Mouse (Mus musculus): ENCODE data around the gene Tom1. TPM values are rescaled to one million over a fixed set of nuclear protein-coding genes. Genes with fewer than 3 reads are reported as not detected.
A peak's percentile ranks its signal among the peaks of the same experiment; 100 is the strongest.

Gene Tom1
- total RNA-seq (2021), result 10 to 100 TPM; 26.1 to 31.0 TPM
- long read RNA-seq, experiment 1, transcript Tom1-202 (15 exons, 2,267 nt), result major isoform, 11 of 25 reads
- long read RNA-seq, experiment 1, partial matches to known transcripts, result 3 of 25 reads
- long read RNA-seq, experiment 1, other reads (novel, unspliced or antisense), result 11 of 25 reads
- long read RNA-seq, experiment 2, transcript Tom1-202 (15 exons, 2,267 nt), result major isoform, 30 of 50 reads
- long read RNA-seq, experiment 2, partial matches to known transcripts, result 5 of 50 reads
- long read RNA-seq, experiment 2, other reads (novel, unspliced or antisense), result 15 of 50 reads

DNA sequence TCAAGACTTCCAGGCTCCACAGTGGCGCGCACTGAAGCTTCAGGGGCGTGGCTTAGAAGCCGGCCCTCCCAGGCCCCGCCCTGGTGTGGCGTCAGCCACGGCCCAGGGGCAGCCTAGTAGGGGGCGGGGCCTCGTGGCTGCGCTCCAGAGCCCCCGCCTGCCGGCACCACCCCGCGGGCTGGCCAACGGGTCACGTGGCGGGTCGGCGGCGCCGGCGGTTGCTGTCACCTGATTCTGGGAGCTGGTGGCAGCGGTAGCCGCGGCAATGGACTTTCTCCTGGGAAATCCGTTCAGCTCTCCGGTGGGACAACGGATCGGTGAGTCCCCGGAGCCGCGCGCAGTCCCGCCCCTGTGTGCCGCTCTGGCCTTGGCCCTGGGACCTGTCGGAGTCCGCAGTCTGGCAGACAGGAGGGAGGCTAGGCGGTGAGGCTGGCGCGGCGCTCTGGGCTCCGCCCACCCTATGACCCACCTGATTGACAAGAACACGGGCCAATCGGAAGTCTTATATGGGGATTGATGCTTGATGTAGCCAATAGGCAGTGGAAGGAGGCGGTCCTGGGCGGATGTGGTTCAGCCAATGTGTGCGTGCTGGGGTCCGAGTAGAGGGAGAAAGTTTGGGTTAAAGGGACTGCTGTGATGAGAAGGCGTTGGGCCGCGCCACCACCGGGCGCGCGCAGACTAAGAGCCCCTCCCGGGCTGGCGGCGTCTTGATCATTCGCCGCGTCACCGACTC is at the start of gene Tom1:
Gene Tom1, plus strand, starts transcription at position 195 of the 733 bp plus-strand sequence.
- peak; percentile 94 to 98 for DNase-seq (ENCODE audit: low spot score in 2 of 2)

DNA sequence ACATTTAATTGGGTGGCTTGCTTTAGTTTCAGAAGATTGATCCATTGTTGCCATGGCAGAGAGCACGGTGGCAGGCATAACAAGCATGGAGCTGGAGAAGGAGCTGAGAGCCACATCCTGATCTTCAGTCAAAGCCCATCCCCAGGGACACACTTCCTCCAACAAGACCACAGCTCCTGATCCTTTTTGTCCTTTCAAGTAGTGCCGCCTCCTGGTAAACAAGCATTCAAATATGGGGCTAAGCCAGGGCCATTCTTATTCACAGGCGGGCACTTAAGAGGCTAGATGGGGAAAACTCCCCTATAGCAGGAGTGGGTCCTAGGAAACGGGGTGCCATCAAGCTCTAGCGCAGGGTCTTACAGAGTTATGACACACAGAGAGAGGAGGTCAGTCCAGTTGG is 46.1 kb upstream of the Tom1 start:
- no peak for DNase-seq (ENCODE audit: low spot score in 2 of 2)

GRCm38 (mm10) chr8:74990021-74990420 is 43.5 kb upstream of the Tom1 start:
- DNase-seq (ENCODE audit: low spot score in 2 of 2), result peak in 1 of 2 experiments; percentile 13

- DNase-seq (ENCODE audit: low spot score in 2 of 2), result no peak
These were observed 40.4 kb upstream of the Tom1 start, which contains the start of gene Hmgxb4 for GRCm38 (mm10) chr8:74993081-74993474. Gene Hmgxb4, plus strand, starts transcription at chr8:74993356.

GRCm38 (mm10) chr8:74993475-74994451 is 39.7 kb upstream of the Tom1 start:
- peak; percentile 59 to 65 for DNase-seq (ENCODE audit: low spot score in 2 of 2)

- no peak for DNase-seq (ENCODE audit: low spot score in 2 of 2)
These were observed 39.0 kb upstream of the Tom1 start for GRCm38 (mm10) chr8:74994540-74994939.

DNA sequence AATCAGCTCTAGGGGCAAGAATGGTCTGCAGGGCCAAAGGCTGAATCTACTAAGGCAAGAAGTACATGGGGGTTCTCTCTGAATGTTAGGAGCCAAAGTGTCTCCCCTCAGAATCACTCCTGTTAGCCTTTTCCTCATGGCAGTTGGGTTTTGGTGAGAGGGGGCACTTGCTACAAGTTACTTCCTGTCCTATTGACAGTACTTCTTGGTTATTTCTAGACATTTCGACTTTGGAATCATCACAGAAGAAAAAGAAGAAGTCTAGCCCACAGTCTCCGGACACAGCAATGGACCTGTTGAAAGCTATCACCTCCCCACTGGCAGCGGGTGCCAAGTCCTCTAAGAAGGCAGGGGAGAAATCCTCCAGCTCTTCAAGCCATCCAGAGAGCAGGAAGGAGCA is 33.1 kb upstream of the Tom1 start:
- DNase-seq (ENCODE audit: low spot score in 2 of 2), result no peak

GRCm38 (mm10) chr8:75008826-75009225 is 24.7 kb upstream of the Tom1 start:
- DNase-seq (ENCODE audit: low spot score in 2 of 2), result no peak

GRCm38 (mm10) chr8:75013557-75013956 is 19.9 kb upstream of the Tom1 start:
- DNase-seq (ENCODE audit: low spot score in 2 of 2), result no peak

- DNase-seq (ENCODE audit: low spot score in 2 of 2), result no peak
These were observed 19.5 kb upstream of the Tom1 start for GRCm38 (mm10) chr8:75013964-75014363.

DNA sequence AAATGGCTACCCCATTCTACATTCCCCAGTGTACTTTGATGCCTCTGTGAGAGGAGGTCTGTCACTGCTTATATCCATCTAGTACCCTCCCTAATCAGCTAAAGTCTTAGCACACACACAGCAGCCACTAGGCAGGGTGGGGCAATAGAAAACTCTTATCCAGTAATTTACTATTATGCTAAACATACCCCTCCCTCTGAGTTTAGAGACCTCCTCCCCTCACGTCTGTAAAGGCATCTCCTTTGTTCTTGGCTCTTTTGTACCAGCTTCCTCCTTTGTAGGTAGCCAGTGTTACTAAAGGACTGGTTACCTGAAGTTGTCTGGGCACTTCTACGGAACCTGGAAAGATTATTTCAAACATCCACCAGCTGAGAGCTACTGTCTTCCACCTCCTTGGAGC is 17.5 kb upstream of the Tom1 start:
- DNase-seq (ENCODE audit: low spot score in 2 of 2), result no peak

DNA sequence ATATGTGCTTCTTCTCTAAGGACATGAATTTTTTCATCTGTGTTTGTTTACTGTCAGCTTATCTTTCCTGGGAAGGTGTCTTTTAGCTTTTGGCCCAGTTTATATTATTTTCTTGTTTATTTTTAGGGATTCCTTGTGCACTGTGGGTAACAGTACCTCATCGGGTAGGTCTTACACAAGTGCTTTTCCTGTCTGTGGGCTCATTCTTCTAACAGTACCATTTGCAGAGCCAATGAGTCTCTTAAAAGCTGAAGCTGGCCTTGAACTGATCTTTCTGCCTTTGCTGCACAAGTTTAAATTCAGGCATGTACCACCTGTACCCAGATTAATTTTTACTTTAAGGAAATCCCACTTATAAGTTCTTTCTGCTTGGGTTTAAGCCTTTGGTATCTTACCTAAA is 17.1 kb upstream of the Tom1 start:
- no peak for DNase-seq (ENCODE audit: low spot score in 2 of 2)

DNA sequence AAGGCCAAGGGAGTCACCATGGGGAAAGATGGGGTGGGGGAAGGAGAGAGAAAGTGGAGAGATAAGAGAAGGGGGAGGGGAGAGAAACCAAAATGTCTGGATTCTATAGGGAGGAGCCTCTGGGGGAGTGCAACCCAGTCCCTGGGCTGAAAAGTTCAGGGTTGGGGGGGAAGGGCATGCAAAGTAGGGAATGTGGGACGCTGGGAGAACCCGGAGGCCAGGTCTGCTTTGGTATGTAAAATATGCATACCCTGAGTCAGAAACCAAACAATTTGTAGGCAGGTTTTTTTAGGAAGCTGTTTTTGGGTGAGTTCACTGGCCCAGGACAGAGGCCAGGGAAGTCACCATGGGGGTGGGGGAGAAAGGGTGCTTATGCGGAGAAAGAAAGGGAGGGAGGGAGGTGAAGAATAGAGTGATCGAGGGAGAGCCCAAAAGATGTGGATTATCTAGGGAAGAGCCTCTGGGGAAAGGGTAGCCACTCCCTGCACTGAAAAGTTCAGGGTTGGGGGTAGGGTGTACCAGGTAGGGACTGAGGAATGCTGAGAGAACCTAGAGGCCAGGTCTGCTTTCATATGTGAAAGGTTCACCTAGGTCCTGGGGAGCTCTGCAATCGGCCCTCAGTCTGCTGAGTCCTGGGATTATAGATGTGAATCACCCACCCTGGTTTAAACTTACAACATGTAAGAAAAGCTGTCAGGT is 15.1 kb upstream of the Tom1 start:
- no peak for DNase-seq (ENCODE audit: low spot score in 2 of 2)

DNA sequence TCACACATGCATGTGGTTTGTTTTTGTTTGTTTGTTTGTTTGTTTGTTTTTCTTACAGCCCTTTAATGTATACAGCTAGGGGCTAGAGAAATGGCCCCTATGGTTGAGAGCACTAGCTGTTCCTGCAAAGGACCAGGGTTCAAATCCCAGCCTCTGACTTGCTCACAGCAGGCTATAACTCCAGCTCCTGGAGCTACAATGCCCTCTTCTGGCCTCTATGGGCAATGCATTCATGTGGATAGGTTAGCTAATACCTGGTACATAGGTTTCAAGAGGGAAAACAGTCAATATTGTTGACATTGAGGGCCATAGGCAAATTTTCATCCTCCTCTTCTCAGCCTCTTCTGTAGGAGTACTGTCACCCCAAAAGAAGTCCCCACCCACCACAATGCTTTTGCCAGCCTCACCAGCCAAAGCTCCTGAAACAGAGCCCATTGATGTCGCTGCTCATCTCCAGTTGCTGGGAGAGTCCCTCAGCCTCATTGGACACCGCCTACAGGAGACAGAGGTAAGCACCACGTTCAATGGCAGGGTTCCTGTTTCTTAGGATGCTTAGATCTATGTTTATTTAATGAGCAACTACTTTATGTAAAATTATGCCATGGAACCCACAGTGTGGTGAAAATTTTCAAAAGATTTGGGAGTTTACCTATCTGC is 9.7 kb upstream of the Tom1 start:
- DNase-seq (ENCODE audit: low spot score in 2 of 2), result no peak

DNA sequence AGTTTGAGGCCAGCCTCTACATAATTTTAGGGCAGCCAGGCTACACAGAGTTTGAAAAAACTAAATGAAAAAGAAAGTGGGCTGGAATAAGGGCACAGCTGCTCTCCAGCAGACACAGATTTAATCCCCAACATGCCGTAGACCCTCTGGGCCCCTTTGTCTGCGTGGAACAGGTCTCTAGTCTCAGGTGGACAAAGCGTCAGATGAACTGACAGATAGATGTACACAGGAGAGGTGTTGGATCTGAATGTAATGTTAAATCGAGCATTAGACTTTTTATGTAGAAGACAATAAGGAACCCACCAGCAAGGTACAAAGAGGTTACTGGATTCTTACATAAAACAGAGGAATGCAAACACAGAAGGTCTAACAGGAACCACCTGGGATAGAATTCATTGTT is 7.7 kb upstream of the Tom1 start:
- DNase-seq (ENCODE audit: low spot score in 2 of 2), result no peak

- no peak for DNase-seq (ENCODE audit: low spot score in 2 of 2)
These were observed 3.0 kb upstream of the Tom1 start for GRCm38 (mm10) chr8:75030453-75031024.

DNA sequence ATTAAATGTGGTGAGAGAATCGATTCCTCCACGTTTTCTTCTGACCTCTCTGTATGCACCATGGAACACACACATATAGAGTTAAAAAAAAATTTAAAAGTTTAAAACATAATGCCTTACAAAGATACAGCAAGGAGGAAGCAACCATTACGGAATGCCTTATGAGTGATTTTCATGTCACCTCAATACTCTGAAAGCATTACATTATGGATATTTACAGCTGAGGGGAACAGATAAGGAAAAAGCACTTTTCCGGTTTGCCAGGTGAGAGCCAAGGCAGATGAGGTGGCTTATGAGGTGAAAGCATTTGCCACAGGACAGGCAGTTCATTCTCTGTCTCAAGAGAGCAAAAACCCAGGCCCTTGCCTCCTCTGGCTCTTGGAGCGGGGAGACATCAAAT is 544 bp upstream of the Tom1 start:
- DNase-seq (ENCODE audit: low spot score in 2 of 2), result no peak

GRCm38 (mm10) chr8:75034285-75034684 is 780 bp downstream of the Tom1 start:
- DNase-seq (ENCODE audit: low spot score in 2 of 2), result peak in 1 of 2 experiments; percentile 15

GRCm38 (mm10) chr8:75035640-75036039 is 2.1 kb downstream of the Tom1 start:
- no peak for DNase-seq (ENCODE audit: low spot score in 2 of 2)

DNA sequence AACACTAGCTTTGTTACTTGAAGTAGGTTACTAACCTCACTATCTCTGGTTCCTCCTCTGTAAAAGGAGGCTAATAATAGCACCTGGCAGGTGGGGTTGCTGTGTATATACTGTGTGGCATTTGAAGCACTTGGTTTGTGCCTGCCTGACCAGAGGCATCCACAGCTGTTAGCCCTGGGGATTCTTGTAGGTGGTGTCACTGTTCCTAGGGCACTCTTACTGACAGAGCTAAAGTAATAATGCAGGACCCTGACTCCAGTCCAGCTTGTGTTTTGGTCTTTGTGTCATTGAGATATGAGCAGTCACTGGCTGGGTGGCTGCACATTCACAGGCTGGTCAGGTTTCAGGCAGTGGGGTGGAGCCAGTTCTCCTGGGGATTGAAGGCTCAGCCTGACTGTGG is 5.0 kb downstream of the Tom1 start:
- no peak for DNase-seq (ENCODE audit: low spot score in 2 of 2)

All from adrenal gland, postnatal 4 days (tissue).